Mouse (Mus musculus) hematopoietic stem cell, adult 5-6 weeks (primary cell): Measurements from ENCODE around the gene Ice1. TPM values are rescaled to one million over a fixed set of nuclear protein-coding genes. Genes with fewer than 3 reads are reported as not detected.

Experiments
- ATAC-seq, 2 experiments: fragments of 125-278 bp in 1 of 2; replicated peaks in 1 of 2; 2 replicates each; pipeline ENCODE4 v1.8.0; 2016 to 2017; ENCODE audit warnings: inconsistent platforms in 2 of 2, mild to moderate bottlenecking in 2 of 2, moderate number of reproducible peaks in 2 of 2, low read depth in 1 of 2, moderate TSS enrichment in 1 of 2; ENCODE audit not compliant: low FRiP score in 2 of 2, poor library complexity in 2 of 2, severe bottlenecking in 2 of 2, insufficient read depth in 1 of 2, low TSS enrichment in 1 of 2
- total RNA-seq: library from RNA; stranded (forward); fragments of 172-1452, 232-1000 nt; gene quantifications from 2 replicates; pipeline ENCODE4 v1.2.3, GENCODE M21; 2017

The Ice1 gene
- total RNA-seq, 1 experiment from 2014 or later: 33.5 TPM

DNA sequence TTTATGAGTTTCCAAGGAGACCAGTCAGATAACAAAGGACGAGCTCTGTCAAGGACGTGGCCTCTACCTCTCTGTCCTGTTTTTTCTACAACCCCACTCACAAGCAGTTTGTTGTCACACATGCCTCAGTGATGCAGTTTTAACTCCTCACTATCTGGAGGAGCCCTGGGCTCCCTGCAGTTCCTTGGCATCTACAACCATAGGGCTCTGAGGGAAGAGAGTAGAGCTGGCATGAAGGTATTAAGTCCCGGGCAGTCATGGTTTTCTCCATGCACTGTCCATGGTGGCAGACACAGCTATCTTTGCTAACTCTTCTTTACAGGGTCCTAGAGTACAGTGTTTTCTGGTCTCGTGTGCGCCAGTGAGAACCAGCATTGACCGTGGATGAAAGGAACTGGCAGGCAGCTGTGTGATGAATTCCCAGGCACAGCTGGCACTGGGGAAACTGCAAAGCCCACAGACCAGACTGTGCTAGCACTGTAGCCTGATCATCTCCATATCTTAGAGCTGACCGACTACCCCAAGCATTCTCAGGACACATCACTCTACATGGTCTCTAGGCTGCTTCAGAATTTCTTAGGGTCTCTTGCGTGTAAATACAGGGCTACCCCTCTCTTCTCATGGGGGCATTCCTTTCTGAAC, 127.9 kb downstream of the Ice1 start:
- no peak for ATAC-seq

DNA sequence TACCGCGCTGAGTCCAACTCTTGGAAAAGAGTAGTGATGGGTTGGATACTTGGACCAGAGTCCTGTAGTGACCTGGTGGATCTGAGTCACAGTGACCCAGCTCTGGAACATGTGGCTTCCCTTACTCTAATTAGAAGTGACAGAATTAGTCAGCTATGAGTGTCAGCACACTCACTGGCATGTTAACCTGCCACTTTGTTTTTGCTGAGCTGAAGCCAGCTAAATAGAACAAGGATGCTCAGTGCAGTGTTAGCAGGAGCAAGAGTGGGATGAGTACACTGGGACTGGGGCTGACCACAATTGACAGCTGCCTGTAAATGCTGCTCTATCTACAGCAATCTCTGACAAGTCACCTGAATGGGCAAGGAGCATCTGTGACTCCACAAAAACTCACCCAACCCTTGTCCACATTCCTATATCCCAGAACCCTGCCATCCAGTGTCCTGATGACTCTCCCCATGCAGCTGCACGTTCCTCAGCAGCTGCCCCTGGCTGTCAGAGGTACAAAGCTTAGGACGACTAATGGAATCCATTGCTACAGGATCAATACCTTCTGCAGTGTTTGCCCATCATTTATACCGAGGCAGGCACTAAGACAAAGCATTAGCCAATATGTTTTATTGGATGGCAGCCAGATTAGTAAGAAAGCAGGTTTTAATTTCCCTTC, 128.6 kb downstream of the Ice1 start:
- ATAC-seq: no peak

Other genes with a start within 250 kb of the Ice1 start
- gene Adamts16, start 204.2 kb upstream of the Ice1 start, total RNA-seq: not detected in 2 replicates